Mouse (Mus musculus) small intestine, adult 2 months (tissue): ENCODE measurements around the gene Zcchc14. TPM values are rescaled to one million over a fixed set of nuclear protein-coding genes. Genes with fewer than 3 reads are reported as not detected.

Experiments
- H3K27ac ChIP-seq: fragments of 200-500 bp; 2 replicates; pipeline ENCODE4 v1.5.1; 2012; ENCODE audit warnings: low read depth, low read length, control low read depth, inconsistent platforms; ENCODE audit not compliant: insufficient read depth
- H3K27me3 ChIP-seq: fragments of 200-500 bp; 2 replicates; pipeline ENCODE4 v1.6.1; 2012; ENCODE audit warnings: mild to moderate bottlenecking, moderate library complexity, low read length, inconsistent platforms; ENCODE audit not compliant: control insufficient read depth, insufficient read depth
- H3K36me3 ChIP-seq: fragments of 200-500 bp; 2 replicates; pipeline ENCODE4 v1.6.1; 2012; ENCODE audit warnings: mild to moderate bottlenecking, low read length, control low read depth, inconsistent platforms; ENCODE audit not compliant: control insufficient read depth, insufficient read depth
- H3K4me1 ChIP-seq: fragments of 200-500 bp; 2 replicates; pipeline ENCODE4 v1.6.1; 2012; ENCODE audit warnings: low read length, inconsistent platforms, mixed read lengths; ENCODE audit not compliant: control insufficient read depth, insufficient read depth, insufficient read length
- H3K4me3 ChIP-seq: fragments of 200-500 bp; 2 replicates; pipeline ENCODE4 v1.5.1; 2012; ENCODE audit warnings: low read depth, mild to moderate bottlenecking, control low read depth, inconsistent platforms, low read length, moderate library complexity
- CTCF ChIP-seq: fragments of 200-500 bp; IDR thresholded peaks from 2 replicates; pipeline ENCODE4 v1.5.1; 2012; ENCODE audit warnings: low read depth, mild to moderate bottlenecking, control low read depth, inconsistent platforms, low read length, moderate library complexity, mixed read lengths; ENCODE audit not compliant: insufficient replicate concordance, insufficient read length; ENCODE audit errors: extremely low read depth
- POLR2A ChIP-seq: fragments of 200-500 bp; IDR thresholded peaks from 2 replicates; pipeline ENCODE4 v1.6.1; 2012; ENCODE audit warnings: low read depth, mild to moderate bottlenecking, control low read depth, inconsistent platforms, low read length, moderate library complexity
- WGBS: fragments of 180-500 bp; shearing (Covaris S2); methylation state at CpG from one replicate; pipeline ENCODE4 v1.1.7; 2018; 5-methylcytosine and 5-hydroxymethylcytosine counted together
- polyA plus RNA-seq: library from polyadenylated mRNA; depleted of rRNA; stranded (reverse); fragments of >200 nt; gene quantifications from 2 replicates; pipeline ENCODE4 v1.2.3, GENCODE M21; 2012

The Zcchc14 gene
- polyA plus RNA-seq, 1 experiment: 31.3 TPM

GRCm38 (mm10) chr8:121575661-121576060 is 77.0 kb downstream of the Zcchc14 start:
- WGBS: 78% methylated on average over 3 of the region's 3 CpGs
- no peak for TF ChIP-seq POLR2A
- no peak for TF ChIP-seq CTCF
- no peaks in the 10 kb centered on the region for H3K36me3 ChIP-seq

GRCm38 (mm10) chr8:121573275-121573674 is 79.4 kb downstream of the Zcchc14 start:
- no peaks in the 10 kb centered on the region for H3K36me3 ChIP-seq
- H3K4me1 ChIP-seq: peaks cover 7% of the 10 kb centered on the region; the same call in 1 of the 2 replicates
- no peak overlapping the region for H3K27ac ChIP-seq
- no peaks in the 10 kb centered on the region for H3K27me3 ChIP-seq
- no peak overlapping the region for H3K4me3 ChIP-seq
- WGBS: 29% methylated on average over 3 of the region's 3 CpGs
- TF ChIP-seq CTCF (no peak), POLR2A (0 out of 2 replicates have a peak, but pooled peaks have one; percentile 11)

More at GRCm38 (mm10) chr8:121575661-121576060, 77.0 kb downstream of the Zcchc14 start:
- Histone ChIP-seq H3K27ac (no peak overlapping the region), H3K4me1 (peaks cover 18% of the 10 kb centered on the region), H3K4me3 (no peak overlapping the region), H3K27me3 (no peaks in the 10 kb centered on the region)

- 91% methylated on average over 7 of the region's 7 CpGs for WGBS
- TF ChIP-seq POLR2A (no peak), CTCF (no peak)
- Histone ChIP-seq H3K4me1 (peaks cover 7% of the 10 kb centered on the region; the same call in 1 of the 2 replicates), H3K27ac (no peak overlapping the region), H3K27me3 (no peaks in the 10 kb centered on the region), H3K4me3 (no peak overlapping the region), H3K36me3 (no peaks in the 10 kb centered on the region)
These were observed 80.6 kb downstream of the Zcchc14 start for GRCm38 (mm10) chr8:121572121-121572520.

- no peaks in the 10 kb centered on the region for H3K36me3 ChIP-seq
- no peak for TF ChIP-seq POLR2A
- no peak for TF ChIP-seq CTCF
- H3K27me3 ChIP-seq: no peaks in the 10 kb centered on the region
- H3K27ac ChIP-seq: no peak overlapping the region
- H3K4me1 ChIP-seq: peaks cover 7% of the 10 kb centered on the region; the same call in 1 of the 2 replicates
- 80% methylated on average over 17 of the region's 17 CpGs for whole genome bisulfite sequencing
- H3K4me3 ChIP-seq: no peak overlapping the region
These were observed 81.9 kb downstream of the Zcchc14 start for GRCm38 (mm10) chr8:121570801-121571200.

- Histone ChIP-seq H3K4me1 (peaks cover 7% of the 10 kb centered on the region; the same call in 1 of the 2 replicates), H3K27ac (no peak overlapping the region), H3K27me3 (no peaks in the 10 kb centered on the region), H3K36me3 (no peaks in the 10 kb centered on the region), H3K4me3 (no peak overlapping the region)
- 73% methylated on average over 21 of the region's 21 CpGs for WGBS
- no peak for TF ChIP-seq CTCF
- no peak for TF ChIP-seq POLR2A
These were observed 82.4 kb downstream of the Zcchc14 start for GRCm38 (mm10) chr8:121570335-121570734.

GRCm38 (mm10) chr8:121568321-121568720 is 84.4 kb downstream of the Zcchc14 start:
- Histone ChIP-seq H3K4me1 (peaks cover 5% of the 10 kb centered on the region; the same call in 1 of the 2 replicates), H3K27me3 (no peaks in the 10 kb centered on the region), H3K4me3 (no peak overlapping the region), H3K27ac (no peak overlapping the region), H3K36me3 (no peaks in the 10 kb centered on the region)
- no peak for TF ChIP-seq POLR2A
- no peak for TF ChIP-seq CTCF
- WGBS: 69% methylated on average over 6 of the region's 6 CpGs

- H3K27me3 ChIP-seq: no peaks in the 10 kb centered on the region
- 69% methylated on average over 6 of the region's 6 CpGs for WGBS
- no peak overlapping the region for H3K4me3 ChIP-seq
- no peak for TF ChIP-seq CTCF
- no peak for TF ChIP-seq POLR2A
- peaks cover 8% of the 10 kb centered on the region for H3K4me1 ChIP-seq
- H3K36me3 ChIP-seq: peaks cover 3% of the 10 kb centered on the region; the same call in 1 of the 2 replicates
- H3K27ac ChIP-seq: no peak overlapping the region
These were observed 89.0 kb downstream of the Zcchc14 start for GRCm38 (mm10) chr8:121563701-121564100.
